Mouse (Mus musculus) kidney, adult 8-10 months (tissue): ENCODE measurements at regions not wholly inside any gene's neighbourhood (a gene's known extent, or its start where the extent isn't known, plus 50 kb on each side); places are given as distances from the start of the nearest gene placed in this dataset.

Experiments used
- DNase-seq, 2 experiments: peaks; one replicate each; pipeline ENCODE4 v3.0.0; 2022

GRCm38 (mm10) chr4:10774557-10775215 lies 99.6 kb upstream of the 2610301B20Rik start:
- no peak for DNase-seq

GRCm38 (mm10) chr4:10786701-10787100 lies 87.6 kb upstream of the 2610301B20Rik start:
- DNase-seq = no peak

GRCm38 (mm10) chr4:10788306-10788705 lies 86.0 kb upstream of the 2610301B20Rik start:
- no peak for DNase-seq

- no peak for DNase-seq
Measured at GRCm38 (mm10) chr4:10789141-10789540, 85.2 kb upstream of the 2610301B20Rik start.

- DNase-seq = no peak
Measured at GRCm38 (mm10) chr4:10792628-10793027, 81.7 kb upstream of the 2610301B20Rik start.

- no peak for DNase-seq
Measured at GRCm38 (mm10) chr4:10794471-10794870, 79.8 kb upstream of the 2610301B20Rik start.

GRCm38 (mm10) chr4:10800780-10801553 lies 73.3 kb upstream of the 2610301B20Rik start:
- DNase-seq = no peak

- DNase-seq = no peak
Measured at GRCm38 (mm10) chr4:10804735-10805134, 69.6 kb upstream of the 2610301B20Rik start.

GRCm38 (mm10) chr4:10807260-10807659 lies 67.0 kb upstream of the 2610301B20Rik start:
- no peak for DNase-seq

GRCm38 (mm10) chr4:10812931-10813330 lies 61.4 kb upstream of the 2610301B20Rik start:
- no peak for DNase-seq
